Mouse (Mus musculus) thymus, postnatal 0 days (tissue): ENCODE measurements around the gene Rcan3. TPM values are rescaled to one million over a fixed set of nuclear protein-coding genes. Genes with fewer than 3 reads are reported as not detected.

Source experiments
- DNase-seq: peaks from one replicate; pipeline ENCODE4 v3.0.0-alpha.2; 2015; ENCODE audit warnings: low spot score
- polyA plus RNA-seq: library from polyadenylated mRNA; unstranded; fragments of >200 nt; fragmentation: Nextera tagmentation; extraction: Ambion mirVana; gene quantifications from 2 replicates; pipeline ENCODE4 v1.2.1, GENCODE M21; 2015

Rcan3 gene
- 15.4 and 20.8 TPM in 2 replicates for polyA plus RNA-seq

- peak; percentile 90 for DNase-seq
Observed at GRCm38 (mm10) chr4:135433443-135434394, at the start of gene Rcan3. TSS of gene Rcan3 (minus strand) at chr4:135433853.

- DNase-seq: no peak
Observed at GRCm38 (mm10) chr4:135480370-135480769, 46.7 kb upstream of the Rcan3 start.

GRCm38 (mm10) chr4:135477851-135478250, 44.2 kb upstream of the Rcan3 start:
- no peak for DNase-seq

- DNase-seq: no peak
Observed at GRCm38 (mm10) chr4:135463406-135463805, 29.8 kb upstream of the Rcan3 start.

- no peak for DNase-seq
Observed at GRCm38 (mm10) chr4:135453572-135453971, 19.9 kb upstream of the Rcan3 start.

- DNase-seq: no peak
Observed at GRCm38 (mm10) chr4:135453164-135453563, 19.5 kb upstream of the Rcan3 start.

- DNase-seq: no peak
Observed at GRCm38 (mm10) chr4:135451360-135452015, 17.8 kb upstream of the Rcan3 start.

GRCm38 (mm10) chr4:135442473-135442872, 8.8 kb upstream of the Rcan3 start:
- no peak for DNase-seq

GRCm38 (mm10) chr4:135439904-135440522, 6.4 kb upstream of the Rcan3 start:
- DNase-seq: peak; percentile 69

GRCm38 (mm10) chr4:135439188-135439647, 5.6 kb upstream of the Rcan3 start:
- peak; percentile 88 for DNase-seq

GRCm38 (mm10) chr4:135437924-135438323, 4.3 kb upstream of the Rcan3 start:
- no peak for DNase-seq

- peak; percentile 51 for DNase-seq
Observed at GRCm38 (mm10) chr4:135436291-135436690, 2.6 kb upstream of the Rcan3 start.

GRCm38 (mm10) chr4:135434395-135434789, 739 bp upstream of the Rcan3 start:
- no peak for DNase-seq

GRCm38 (mm10) chr4:135433086-135433442, 589 bp downstream of the Rcan3 start:
- no peak for DNase-seq

- no peak for DNase-seq
Observed at GRCm38 (mm10) chr4:135429990-135430760, 3.5 kb downstream of the Rcan3 start.

- DNase-seq: no peak
Observed at GRCm38 (mm10) chr4:135429383-135429782, 4.3 kb downstream of the Rcan3 start.

- peak; percentile 69 for DNase-seq
Observed at GRCm38 (mm10) chr4:135426587-135426986, 7.1 kb downstream of the Rcan3 start.

- no peak for DNase-seq
Observed at GRCm38 (mm10) chr4:135425625-135426024, 8.0 kb downstream of the Rcan3 start.

GRCm38 (mm10) chr4:135420961-135421360, 12.7 kb downstream of the Rcan3 start:
- DNase-seq: no peak

- no peak for DNase-seq
Observed at GRCm38 (mm10) chr4:135420416-135420815, 13.2 kb downstream of the Rcan3 start.

- no peak for DNase-seq
Observed at GRCm38 (mm10) chr4:135419996-135420395, 13.7 kb downstream of the Rcan3 start.
